Mouse (Mus musculus) CH12.LX (cell line): ENCODE measurements around the gene Xlr3b. TPM values are rescaled to one million over a fixed set of nuclear protein-coding genes. Genes with fewer than 3 reads are reported as not detected.

Source experiments
- DNase-seq: peaks from one replicate; pipeline ENCODE4 v3.0.0-alpha.2; 2013; ENCODE audit errors: extremely low read depth
- H3K27ac ChIP-seq: 2 replicates; pipeline ENCODE4 v1.5.1; 2012; ENCODE audit warnings: low read depth, mild to moderate bottlenecking, control low read depth, moderate library complexity; ENCODE audit not compliant: insufficient read depth
- H3K27me3 ChIP-seq: replicated peaks from 2 replicates; pipeline ENCODE3; 2012; ENCODE audit warnings: inconsistent platforms
- H3K36me3 ChIP-seq, 2 experiments: replicated peaks in 1 of 2; 2 replicates each; pipeline versions ENCODE3 to v1.6.1; 2012; ENCODE audit warnings: inconsistent platforms in 1 of 2, low read length in 1 of 2, mild to moderate bottlenecking in 1 of 2, mixed read lengths in 1 of 2, moderate library complexity in 1 of 2; ENCODE audit not compliant: control insufficient read depth in 1 of 2, insufficient read depth in 1 of 2
- H3K4me1 ChIP-seq, 2 experiments: 2 replicates each; pipeline ENCODE4 v1.6.1; 2012; ENCODE audit warnings: inconsistent platforms in 1 of 2, moderate library complexity in 1 of 2; ENCODE audit not compliant: insufficient read depth in 2 of 2, control insufficient read depth in 1 of 2
- H3K4me2 ChIP-seq: 2 replicates; pipeline ENCODE4 v1.6.1; 2012; ENCODE audit warnings: low read depth, mild to moderate bottlenecking, control low read depth; ENCODE audit not compliant: poor library complexity, insufficient read depth, severe bottlenecking
- H3K4me3 ChIP-seq, 3 experiments: fragments of 150-350 bp in 1 of 3; sonication (generic) in 1 of 3; replicated peaks in 1 of 3; 2 replicates each; pipeline versions ENCODE3 to v1.5.1; 2011 to 2012; ENCODE audit warnings: low read depth in 2 of 3, low read length in 2 of 3, mild to moderate bottlenecking in 2 of 3, moderate library complexity in 2 of 3, control low read depth in 1 of 3, improper control_type of control experiment in 1 of 3, inconsistent platforms in 1 of 3, mixed read lengths in 1 of 3; ENCODE audit not compliant: poor library complexity in 1 of 3
- H3K79me2 ChIP-seq: replicated peaks from 2 replicates; pipeline ENCODE4 v1.6.1; 2012; ENCODE audit warnings: mild to moderate bottlenecking, moderate library complexity; ENCODE audit not compliant: control insufficient read depth, poor library complexity, insufficient read depth, severe bottlenecking; ENCODE audit errors: extremely low read depth
- H3K9ac ChIP-seq: 2 replicates; pipeline ENCODE4 v1.6.1; 2012; ENCODE audit warnings: low read depth, mild to moderate bottlenecking, control low read depth, moderate library complexity; ENCODE audit not compliant: insufficient read depth
- H3K9me3 ChIP-seq: replicated peaks from 2 replicates; pipeline ENCODE3; 2012; ENCODE audit warnings: low read length, inconsistent platforms, mixed read lengths
- BHLHE40 ChIP-seq: IDR thresholded peaks from 2 replicates; pipeline ENCODE4 v1.6.1; 2011; ENCODE audit warnings: mild to moderate bottlenecking, low read depth, low read length, improper control_type of control experiment
- CHD1 ChIP-seq: IDR thresholded peaks from 2 replicates; pipeline ENCODE4 v1.6.1; 2012; ENCODE audit warnings: low read depth, low read length, improper control_type of control experiment, inconsistent platforms
- CTCF ChIP-seq, 2 experiments: IDR thresholded peaks in 1 of 2; conservative IDR thresholded peaks in 1 of 2; 2 replicates each; pipeline ENCODE4 v1.5.1; 2011 to 2012; ENCODE audit warnings: low read depth in 2 of 2, low read length in 2 of 2, improper control_type of control experiment in 1 of 2, inconsistent platforms in 1 of 2, mild to moderate bottlenecking in 1 of 2, moderate library complexity in 1 of 2
- E2F4 ChIP-seq: IDR thresholded peaks from 2 replicates; pipeline ENCODE4 v1.6.1; 2011; ENCODE audit warnings: low read depth, low read length, improper control_type of control experiment; ENCODE audit not compliant: insufficient replicate concordance
- ELF1 ChIP-seq: IDR thresholded peaks from 2 replicates; pipeline ENCODE4 v1.6.1; 2014; ENCODE audit warnings: low read depth, mild to moderate bottlenecking, inconsistent platforms, low read length, improper control_type of control experiment
- ETS1 ChIP-seq: conservative IDR thresholded peaks from 2 replicates; pipeline ENCODE4 v1.6.1; 2012; ENCODE audit warnings: low read depth, mild to moderate bottlenecking, inconsistent platforms, low read length, improper control_type of control experiment, moderate library complexity
- GABPA ChIP-seq: IDR thresholded peaks from 2 replicates; pipeline ENCODE4 v1.6.1; 2012; ENCODE audit warnings: low read depth, low read length, improper control_type of control experiment, inconsistent platforms; ENCODE audit not compliant: insufficient replicate concordance
- HCFC1 ChIP-seq: IDR thresholded peaks from 2 replicates; pipeline ENCODE4 v1.6.1; 2012; ENCODE audit warnings: low read depth, mild to moderate bottlenecking, inconsistent platforms, low read length, improper control_type of control experiment
- JUND ChIP-seq: conservative IDR thresholded peaks from 2 replicates; pipeline ENCODE4 v1.6.1; 2011; ENCODE audit warnings: low read depth, low read length, improper control_type of control experiment
- KAT2A ChIP-seq: IDR thresholded peaks from 2 replicates; pipeline ENCODE4 v1.6.1; 2012; ENCODE audit warnings: low read length, improper control_type of control experiment, inconsistent platforms; ENCODE audit not compliant: insufficient replicate concordance
- MAX ChIP-seq: IDR thresholded peaks from 2 replicates; pipeline ENCODE4 v1.6.1; 2011; ENCODE audit warnings: low read length, improper control_type of control experiment
- MXI1 ChIP-seq: IDR thresholded peaks from 2 replicates; pipeline ENCODE4 v1.6.1; 2011; ENCODE audit warnings: mild to moderate bottlenecking, low read depth, low read length, improper control_type of control experiment
- MYC ChIP-seq: IDR thresholded peaks from 2 replicates; pipeline ENCODE4 v1.6.1; 2011; ENCODE audit warnings: low read depth, mild to moderate bottlenecking, improper control_type of control experiment, low read length
- NELFE ChIP-seq: IDR thresholded peaks from 2 replicates; pipeline ENCODE4 v1.6.1; 2011; ENCODE audit warnings: low read depth, low read length, improper control_type of control experiment
- POLR2AphosphoS2 ChIP-seq: IDR thresholded peaks from 2 replicates; pipeline ENCODE4 v1.6.1; 2011; ENCODE audit warnings: low read depth, low read length, improper control_type of control experiment
- RCOR1 ChIP-seq: conservative IDR thresholded peaks from 2 replicates; pipeline ENCODE4 v1.6.1; 2012; ENCODE audit warnings: low read depth, mild to moderate bottlenecking, inconsistent platforms, low read length, improper control_type of control experiment
- SMC3 ChIP-seq: IDR thresholded peaks from 2 replicates; pipeline ENCODE4 v1.6.1; 2011; ENCODE audit warnings: low read depth, low read length, improper control_type of control experiment
- TCF12 ChIP-seq: IDR thresholded peaks from 2 replicates; pipeline ENCODE4 v1.6.1; 2014; ENCODE audit warnings: low read depth, mild to moderate bottlenecking, inconsistent platforms, low read length, improper control_type of control experiment
- USF2 ChIP-seq: conservative IDR thresholded peaks from 2 replicates; pipeline ENCODE4 v1.6.1; 2011; ENCODE audit warnings: low read depth, low read length, improper control_type of control experiment
- ZKSCAN1 ChIP-seq: IDR thresholded peaks from 2 replicates; pipeline ENCODE4 v1.6.1; 2012; ENCODE audit warnings: low read depth, inconsistent platforms, low read length, improper control_type of control experiment, borderline replicate concordance
- ZMIZ1 ChIP-seq: IDR thresholded peaks from 2 replicates; pipeline ENCODE4 v1.6.1; 2012; ENCODE audit warnings: low read depth, mild to moderate bottlenecking, inconsistent platforms, low read length, improper control_type of control experiment
- ZNF384 ChIP-seq: IDR thresholded peaks from 2 replicates; pipeline ENCODE4 v1.6.1; 2012; ENCODE audit warnings: low read depth, low read length, improper control_type of control experiment, inconsistent platforms
- dilution Hi-C: fragments of 300-500 bp; cut with MboI; formaldehyde crosslinking; loops from 2 replicates; pipeline ENCODE4 v1.14.3; 2020; ENCODE audit warnings: low sequenced_read_pairs; ENCODE audit not compliant: extremely low pct_unique_long_range_greater_than_20kb, extremely low pct_ligation_motif_present
- in situ Hi-C: fragments of 300-500 bp; cut with MboI; formaldehyde crosslinking; loops from 3 replicates; pipeline ENCODE4 v1.14.3; 2019; ENCODE audit warnings: low sequenced_read_pairs, low pct_ligation_motif_present, low pct_unique_long_range_greater_than_20kb, mixed read lengths
- polyA plus RNA-seq: library from polyadenylated mRNA; unstranded; fragments of >175 nt; gene quantifications from 2 replicates; pipeline ENCODE4 v1.2.1, GENCODE M21; 2012; ENCODE audit warnings: low read depth; ENCODE audit not compliant: insufficient read length
- total RNA-seq, 2 experiments: library from RNA; depleted of rRNA; stranded (reverse); fragments of 300-350 nt in 1 of 2; fragments of >200 nt in 1 of 2; gene quantifications; 2 replicates each; pipeline ENCODE4 v1.2.3; 2012 to 2014

Xlr3b gene
- total and polyA plus RNA-seq, 3 experiments, result 1.8 to 3.1 (median 2.3) TPM

GRCm38 (mm10) chrX:73227914-73228605 lies 36.1 kb downstream of the Xlr3b start, which contains the start of gene F8a (continued):
- TF ChIP-seq NELFE (peak; percentile 60), MYC (no peak), HCFC1 (0 out of 2 replicates have a peak, but pooled peaks have one; percentile 20), ELF1 (peak; percentile 78), CTCF (conservative IDR thresholded peaks at IDR 0.05 in 1 of 2, IDR thresholded peaks at IDR 0.05 in 1 of 2; ENCODE audit: low read depth in 2 of 2, low read length in 2 of 2) (no peak), ETS1 (peak; percentile 38; the same call in 1 of the 2 replicates), MAX (no peak), ZKSCAN1 (no peak), ZNF384 (no peak), MXI1 (no peak; the same call in 1 of the 2 replicates), TCF12 (0 out of 2 replicates have a peak, but pooled peaks have one; percentile 38), SMC3 (no peak), JUND (no peak), CHD1 (no peak), POLR2AphosphoS2 (no peak), KAT2A (no peak), ZMIZ1 (peak; percentile 71), E2F4 (no peak), GABPA (no peak), RCOR1 (no peak)

GRCm38 (mm10) chrX:73228606-73229214 lies 36.7 kb downstream of the Xlr3b start:
- in situ Hi-C loops (loop anchor here (25.0 kb wide), 1 partner anchor 184 kb away; the partner anchor contains the start of gene Zfp92), dilution Hi-C loops (no loop called here)
- H3K4me3 ChIP-seq, result peak overlapping the region; percentile 48 to 87 (median 70)
- peak overlapping the region; percentile 87 for H3K4me2 ChIP-seq
- peak overlapping the region; percentile 68 for H3K9ac ChIP-seq
- H3K9me3 ChIP-seq, result no peaks in the 10 kb centered on the region
- no peaks in the 10 kb centered on the region for H3K4me1 ChIP-seq
- no peaks in the 10 kb centered on the region for H3K36me3 ChIP-seq
- no peak for DNase-seq
- H3K79me2 ChIP-seq, result no peaks in the 10 kb centered on the region
- no peaks in the 10 kb centered on the region for H3K27me3 ChIP-seq
- H3K27ac ChIP-seq, result peak overlapping the region; percentile 91
- TF ChIP-seq SMC3 (no peak), BHLHE40 (peak; percentile 75), CTCF (conservative IDR thresholded peaks at IDR 0.05 in 1 of 2, IDR thresholded peaks at IDR 0.05 in 1 of 2; ENCODE audit: low read depth in 2 of 2, low read length in 2 of 2) (peak in 1 of 2 experiments; percentile 30; a peak in 2 of 4 replicates), MXI1 (peak; percentile 51; the same call in 1 of the 2 replicates), USF2 (no peak), MYC (0 out of 2 replicates have a peak, but pooled peaks have one; percentile 11)
